Mouse (Mus musculus) stomach, postnatal 0 days (tissue): ENCODE measurements around the gene Aebp1.

Experiments used
- CTCF ChIP-seq: IDR thresholded peaks from 2 replicates; pipeline ENCODE4 v1.5.1; 2016; ENCODE audit warnings: antibody characterized with exemption, low read depth, mild to moderate bottlenecking, moderate library complexity
- EP300 ChIP-seq: optimal IDR thresholded peaks from 2 replicates; pipeline ENCODE3; 2016; ENCODE audit warnings: antibody characterized with exemption

GRCm38 (mm10) chr11:5901320-5901719 is 39.6 kb downstream of the Aebp1 start:
- TF ChIP-seq CTCF (no peak), EP300 (no peak)
